Mouse (Mus musculus) forebrain, embryonic 15.5 days (tissue): ENCODE results near the gene Antxr1. TPM values are rescaled to one million over a fixed set of nuclear protein-coding genes. Genes with fewer than 3 reads are reported as not detected.

Experiments used
- ATAC-seq: fragments of 200-750 bp; cut with Nextera tagmentation; replicated peaks from 2 replicates; pipeline ENCODE4 v1.8.0; 2017; ENCODE audit warnings: mild to moderate bottlenecking, moderate TSS enrichment, moderate library complexity
- H3K27ac ChIP-seq: fragments of 300-500 bp; sonication (generic); replicated peaks from 2 replicates; pipeline ENCODE4 v1.5.1; 2015; ENCODE audit warnings: mild to moderate bottlenecking, inconsistent platforms
- H3K27me3 ChIP-seq: fragments of 300-500 bp; sonication (generic); 2 replicates; pipeline ENCODE4 v1.6.1; 2015; ENCODE audit warnings: inconsistent platforms
- H3K36me3 ChIP-seq: fragments of 300-500 bp; sonication (generic); 2 replicates; pipeline ENCODE4 v1.6.1; 2015; ENCODE audit warnings: mild to moderate bottlenecking, inconsistent platforms
- H3K4me1 ChIP-seq: fragments of 300-500 bp; sonication (generic); 2 replicates; pipeline ENCODE4 v1.6.1; 2015; ENCODE audit warnings: inconsistent platforms
- H3K4me2 ChIP-seq: fragments of 300-500 bp; sonication (generic); replicated peaks from 2 replicates; pipeline ENCODE4 v1.6.1; 2015; ENCODE audit warnings: mild to moderate bottlenecking, inconsistent platforms
- H3K4me3 ChIP-seq: fragments of 300-500 bp; sonication (generic); 2 replicates; pipeline ENCODE4 v1.5.1; 2015; ENCODE audit warnings: mild to moderate bottlenecking, inconsistent platforms
- H3K9ac ChIP-seq: fragments of 300-500 bp; sonication (generic); replicated peaks from 2 replicates; pipeline ENCODE4 v1.6.1; 2015; ENCODE audit warnings: mild to moderate bottlenecking, inconsistent platforms
- H3K9me3 ChIP-seq: fragments of 300-500 bp; sonication (generic); 2 replicates; pipeline ENCODE4 v1.6.1; 2016; ENCODE audit warnings: inconsistent platforms
- WGBS: fragments of 180-500 bp; shearing (Covaris S2); methylation state at CpG from one replicate; pipeline ENCODE4 v1.1.7; 2015; ENCODE audit warnings: mixed read lengths; 5-methylcytosine and 5-hydroxymethylcytosine counted together
- polyA plus RNA-seq: library from polyadenylated mRNA; unstranded; fragments of >200 nt; fragmentation: Nextera tagmentation; extraction: Ambion mirVana; gene quantifications from 2 replicates; pipeline ENCODE4 v1.2.1, GENCODE M21; 2015

Antxr1 gene
- polyA plus RNA-seq, 1 experiment from 2014 or later = 3.0 TPM

- no peak for ATAC-seq
- Histone ChIP-seq H3K4me2 (no peak overlapping the region), H3K4me1 (peaks cover 10% of the 10 kb centered on the region), H3K27me3 (no peaks in the 10 kb centered on the region), H3K27ac (no peak overlapping the region), H3K9me3 (no peaks in the 10 kb centered on the region), H3K36me3 (no peaks in the 10 kb centered on the region), H3K4me3 (no peak overlapping the region), H3K9ac (no peak overlapping the region)
- 87% methylated on average over 2 of the region's 2 CpGs for WGBS
Measured at GRCm38 (mm10) chr6:87326932-87327331, 8.7 kb downstream of the Antxr1 start.

- Histone ChIP-seq H3K9me3 (no peaks in the 10 kb centered on the region), H3K36me3 (no peaks in the 10 kb centered on the region), H3K4me3 (no peak overlapping the region), H3K27me3 (no peaks in the 10 kb centered on the region), H3K9ac (no peak overlapping the region), H3K4me1 (no peaks in the 10 kb centered on the region), H3K4me2 (no peak overlapping the region), H3K27ac (no peak overlapping the region)
- ATAC-seq = no peak
- 94% methylated on average over 2 of the region's 2 CpGs for WGBS
Measured at GRCm38 (mm10) chr6:87323381-87323780, 12.2 kb downstream of the Antxr1 start.

GRCm38 (mm10) chr6:87318651-87319050, 17.0 kb downstream of the Antxr1 start:
- H3K36me3 ChIP-seq = no peaks in the 10 kb centered on the region
- ATAC-seq = no peak

GRCm38 (mm10) chr6:87316966-87317365, 18.7 kb downstream of the Antxr1 start:
- ATAC-seq = no peak
- Histone ChIP-seq H3K4me1 (no peaks in the 10 kb centered on the region), H3K36me3 (no peaks in the 10 kb centered on the region), H3K27ac (no peak overlapping the region), H3K4me2 (no peak overlapping the region), H3K9me3 (no peaks in the 10 kb centered on the region), H3K27me3 (no peaks in the 10 kb centered on the region), H3K9ac (no peak overlapping the region), H3K4me3 (no peak overlapping the region)
- WGBS = 82% methylated on average over 8 of the region's 8 CpGs

More at GRCm38 (mm10) chr6:87318651-87319050, 17.0 kb downstream of the Antxr1 start:
- H3K9ac ChIP-seq = no peak overlapping the region
- H3K27me3 ChIP-seq = no peaks in the 10 kb centered on the region
- no peaks in the 10 kb centered on the region for H3K9me3 ChIP-seq
- H3K4me3 ChIP-seq = no peak overlapping the region
- 95% methylated on average over 7 of the region's 7 CpGs for WGBS
- no peak overlapping the region for H3K27ac ChIP-seq
- no peak overlapping the region for H3K4me2 ChIP-seq
- no peaks in the 10 kb centered on the region for H3K4me1 ChIP-seq

- no peak for ATAC-seq
Measured at GRCm38 (mm10) chr6:87312761-87313160, 22.9 kb downstream of the Antxr1 start.

DNA sequence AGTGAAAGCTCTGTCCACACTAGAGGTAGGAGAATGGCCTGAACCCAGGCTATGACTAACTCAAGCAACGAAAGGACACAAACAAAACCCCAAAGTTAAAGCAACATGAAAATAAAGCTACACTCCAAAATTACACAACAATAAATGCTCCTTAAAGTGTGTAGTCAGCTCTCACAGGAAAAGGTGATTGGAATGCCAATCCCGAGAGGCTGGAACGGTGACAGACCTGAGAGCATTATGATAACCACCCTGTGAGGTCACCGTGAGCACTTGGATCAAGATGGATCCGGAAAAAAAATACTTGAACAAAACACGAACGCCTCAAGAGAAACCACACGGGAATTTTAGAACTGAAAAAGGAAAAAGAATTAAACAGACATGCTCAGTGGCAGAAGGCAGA, 31.1 kb downstream of the Antxr1 start:
- Histone ChIP-seq H3K36me3 (no peaks in the 10 kb centered on the region), H3K27me3 (no peaks in the 10 kb centered on the region), H3K4me2 (no peak overlapping the region), H3K4me1 (no peaks in the 10 kb centered on the region; the same call in 1 of the 2 replicates), H3K27ac (no peak overlapping the region), H3K9me3 (no peaks in the 10 kb centered on the region), H3K9ac (no peak overlapping the region), H3K4me3 (no peak overlapping the region)
- WGBS = 83% methylated on average over 8 of the region's 8 CpGs
- ATAC-seq = no peak

More at GRCm38 (mm10) chr6:87312761-87313160, 22.9 kb downstream of the Antxr1 start:
- no peaks in the 10 kb centered on the region for H3K36me3 ChIP-seq
- 86% methylated on average over 4 of the region's 4 CpGs for WGBS
- H3K9me3 ChIP-seq = no peaks in the 10 kb centered on the region
- no peaks in the 10 kb centered on the region for H3K27me3 ChIP-seq
- H3K4me2 ChIP-seq = no peak overlapping the region
- no peak overlapping the region for H3K27ac ChIP-seq
- H3K9ac ChIP-seq = no peak overlapping the region
- no peak overlapping the region for H3K4me3 ChIP-seq
- H3K4me1 ChIP-seq = no peaks in the 10 kb centered on the region

GRCm38 (mm10) chr6:87302746-87303145, 32.9 kb downstream of the Antxr1 start:
- no peak overlapping the region for H3K4me3 ChIP-seq
- H3K27me3 ChIP-seq = no peaks in the 10 kb centered on the region
- no peaks in the 10 kb centered on the region; the same call in 1 of the 2 replicates for H3K4me1 ChIP-seq
- no peak overlapping the region for H3K27ac ChIP-seq
- no peaks in the 10 kb centered on the region for H3K36me3 ChIP-seq
- no peak overlapping the region for H3K4me2 ChIP-seq
- no peaks in the 10 kb centered on the region for H3K9me3 ChIP-seq
- H3K9ac ChIP-seq = no peak overlapping the region
- no peak for ATAC-seq
- WGBS = 71% methylated on average over 5 of the region's 5 CpGs

- Histone ChIP-seq H3K36me3 (no peaks in the 10 kb centered on the region), H3K4me1 (no peaks in the 10 kb centered on the region; the same call in 1 of the 2 replicates), H3K9ac (no peak overlapping the region), H3K9me3 (no peaks in the 10 kb centered on the region), H3K27me3 (no peaks in the 10 kb centered on the region), H3K27ac (no peak overlapping the region), H3K4me2 (no peak overlapping the region), H3K4me3 (no peak overlapping the region)
- no peak for ATAC-seq
- WGBS = 25% methylated on average over 4 of the region's 4 CpGs
Measured at GRCm38 (mm10) chr6:87301991-87302390, 33.6 kb downstream of the Antxr1 start.

GRCm38 (mm10) chr6:87294904-87295303, 40.7 kb downstream of the Antxr1 start:
- Histone ChIP-seq H3K27me3 (no peaks in the 10 kb centered on the region), H3K27ac (no peak overlapping the region), H3K36me3 (no peaks in the 10 kb centered on the region), H3K4me3 (no peak overlapping the region), H3K9me3 (no peaks in the 10 kb centered on the region; the same call in 1 of the 2 replicates), H3K4me1 (no peaks in the 10 kb centered on the region), H3K9ac (no peak overlapping the region), H3K4me2 (no peak overlapping the region)
- no peak for ATAC-seq
- 94% methylated on average over 3 of the region's 3 CpGs for WGBS

- no peak overlapping the region for H3K4me2 ChIP-seq
- H3K9me3 ChIP-seq = no peaks in the 10 kb centered on the region; the same call in 1 of the 2 replicates
- no peak for ATAC-seq
- 89% methylated on average over 18 of the region's 18 CpGs for WGBS
- H3K36me3 ChIP-seq = no peaks in the 10 kb centered on the region
- no peaks in the 10 kb centered on the region for H3K27me3 ChIP-seq
- no peak overlapping the region for H3K4me3 ChIP-seq
- H3K4me1 ChIP-seq = no peaks in the 10 kb centered on the region
- no peak overlapping the region for H3K27ac ChIP-seq
- no peak overlapping the region for H3K9ac ChIP-seq
Measured at GRCm38 (mm10) chr6:87292911-87293851, 42.4 kb downstream of the Antxr1 start.

- Histone ChIP-seq H3K4me2 (no peak overlapping the region), H3K4me1 (peaks cover 6% of the 10 kb centered on the region; the same call in 1 of the 2 replicates), H3K4me3 (no peak overlapping the region), H3K27ac (no peak overlapping the region), H3K9ac (no peak overlapping the region), H3K27me3 (no peaks in the 10 kb centered on the region), H3K36me3 (no peaks in the 10 kb centered on the region), H3K9me3 (no peaks in the 10 kb centered on the region; the same call in 1 of the 2 replicates)
- ATAC-seq = no peak
- WGBS = 93% methylated on average over 6 of the region's 6 CpGs
Measured at GRCm38 (mm10) chr6:87287251-87287650, 48.4 kb downstream of the Antxr1 start.

- Histone ChIP-seq H3K9ac (no peak overlapping the region), H3K27ac (no peak overlapping the region), H3K9me3 (no peaks in the 10 kb centered on the region), H3K36me3 (no peaks in the 10 kb centered on the region), H3K27me3 (no peaks in the 10 kb centered on the region), H3K4me2 (no peak overlapping the region), H3K4me1 (peaks cover 10% of the 10 kb centered on the region; the same call in 1 of the 2 replicates), H3K4me3 (no peak overlapping the region)
- ATAC-seq = no peak
- WGBS = 63% methylated on average over 7 of the region's 7 CpGs
Measured at GRCm38 (mm10) chr6:87285365-87285749, 50.3 kb downstream of the Antxr1 start.
